Mouse (Mus musculus) thymus, adult 2 months (tissue): ENCODE data around the gene Olfm4.

Experiments
- CTCF ChIP-seq: fragments of 200-500 bp; IDR thresholded peaks from 2 replicates; pipeline ENCODE4 v1.5.1; 2012; ENCODE audit warnings: mild to moderate bottlenecking, control low read depth, low read length, moderate library complexity, borderline replicate concordance; ENCODE audit not compliant: control insufficient read depth, poor library complexity, insufficient read depth; ENCODE audit errors: extremely low read depth
- POLR2A ChIP-seq: fragments of 200-500 bp; IDR thresholded peaks from 2 replicates; pipeline ENCODE4 v1.6.1; 2012; ENCODE audit warnings: mild to moderate bottlenecking, low read length, control low read depth, moderate library complexity; ENCODE audit not compliant: control insufficient read depth, poor library complexity, insufficient read depth; ENCODE audit errors: extremely low read depth

DNA sequence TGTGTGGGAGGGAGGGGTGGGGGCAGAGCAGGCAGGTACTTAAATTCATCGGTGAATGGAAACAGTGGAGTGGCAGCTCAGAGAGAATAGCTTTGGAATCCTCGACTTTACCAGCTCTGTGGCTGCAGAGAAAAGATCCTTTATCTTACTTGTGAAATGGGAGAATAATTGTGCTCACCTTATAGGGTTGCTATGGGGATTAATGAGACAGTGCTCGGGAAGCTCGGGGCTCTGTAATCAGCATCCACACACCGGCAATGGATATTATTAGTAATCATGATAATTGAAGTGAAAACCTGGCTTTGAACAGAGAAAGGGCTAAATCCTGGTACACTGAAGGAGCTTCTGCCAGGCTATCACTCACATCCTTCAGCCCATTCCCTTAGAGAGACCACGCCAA lies 31.1 kb downstream of the Olfm4 start:
- no peak for TF ChIP-seq CTCF
- no peak for TF ChIP-seq POLR2A
